Comparison of ENCODE assay signal across 22 mouse cellular contexts in genomic region chr8:125796970-125797369, GRCm38 (mm10).
"Had no signal": no experiment of that assay in that cellular context is flagged by ENCODE, and none has a peak within 500 bp of the region (broad histone marks: within the 10 kb centered on the region; RNA-seq: fewer than 3 reads in every experiment).

No protein-coding gene starts in this region.

- H3K27ac ChIP-seq: layer of hippocampus, adult 2 months; left cerebral cortex, adult 2 months; limb, embryonic 12.5 days; limb, embryonic 15.5 days; liver, embryonic 14.5 days; macrophage; midbrain, embryonic 10.5 days; midbrain, embryonic 13.5 days; neural tube, embryonic 13.5 days had no signal

- DNase-seq: kidney, adult 9 months; kidney, postnatal 14 days; layer of hippocampus, adult 9-11 months; liver, postnatal 0 days; lung, embryonic 14.5 days; retina, postnatal 1 day; right cerebral cortex, postnatal 25 days; spleen, adult 18-20 months; thymus, adult 2 months; thymus, postnatal 25 days had no signal

- H3K4me1 ChIP-seq: limb, embryonic 15.5 days; midbrain, embryonic 10.5 days; midbrain, embryonic 13.5 days; neural tube, embryonic 13.5 days had no signal

- ATAC-seq: liver, postnatal 0 days; lung, postnatal 0 days; midbrain, embryonic 13.5 days; midbrain, embryonic 16.5 days had no signal

- H3K4me3 ChIP-seq: layer of hippocampus, adult 2 months; left cerebral cortex, adult 2 months; limb, embryonic 12.5 days; limb, embryonic 15.5 days; midbrain, embryonic 10.5 days; midbrain, embryonic 13.5 days; myocyte; neural tube, embryonic 13.5 days had no signal

- H3K27me3 ChIP-seq: limb, embryonic 12.5 days; limb, embryonic 15.5 days; midbrain, embryonic 13.5 days; neural tube, embryonic 13.5 days had no signal
